Mouse (Mus musculus): Measurements from ENCODE around the gene Arhgef3. TPM values are rescaled to one million over a fixed set of nuclear protein-coding genes. Genes with fewer than 3 reads are reported as not detected.
A peak's percentile ranks its signal among the peaks of the same experiment; 100 is the strongest.
"Not testable (repeated sequence)": the region's sequence is repeated elsewhere in the genome, so short reads cannot be mapped to it uniquely, and the experiment has no call there.

Gene Arhgef3
- total RNA-seq, 2 experiments from 2014 or later, result 8.5 to 20.0 TPM

GRCm38 (mm10) chr14:27234270-27234840 lies 119.7 kb downstream of the Arhgef3 start:
- DNase-seq, result no peak
- intact Hi-C loops (cut with DNase I), result no loop called here

DNA sequence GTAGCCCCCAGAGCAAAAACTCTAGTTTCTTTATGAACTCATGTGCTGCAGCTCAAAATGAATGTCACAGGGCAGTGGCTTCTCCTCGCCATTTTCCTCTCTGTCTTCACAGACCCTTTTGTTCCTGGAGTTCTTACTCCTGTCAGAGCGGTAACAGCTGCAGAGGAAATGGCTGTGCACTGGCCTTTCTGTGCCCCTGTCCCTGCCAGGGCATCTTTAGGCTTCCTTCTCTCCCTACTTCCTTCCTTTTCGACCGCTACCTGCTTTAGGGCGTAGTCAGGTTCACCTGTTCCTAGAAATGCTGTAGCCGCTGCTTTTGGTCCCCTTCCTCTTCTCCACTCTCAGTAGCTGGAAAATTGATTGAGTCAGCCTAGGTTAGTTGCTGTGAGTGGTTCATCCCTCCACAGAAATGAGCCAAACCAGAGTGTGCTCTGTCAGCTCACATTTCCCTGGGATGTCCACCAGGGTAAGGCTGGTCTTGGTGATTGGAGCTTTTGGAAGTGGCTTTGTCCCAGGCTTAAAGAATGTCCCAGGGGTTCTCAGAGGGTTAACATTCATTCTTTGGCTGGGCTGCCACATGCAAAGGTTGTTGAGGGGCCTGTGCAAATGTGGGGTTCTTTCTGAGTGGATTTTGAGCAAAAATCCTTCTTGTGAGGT lies 121.3 kb downstream of the Arhgef3 start:
- TF ChIP-seq CTCF (IDR thresholded peaks at IDR 0.05), result no peak
- DNase-seq, result no peak
- peak overlapping the region; percentile 80; the same call in 1 of the 2 replicates for H3K27ac ChIP-seq
- H3K4me3 ChIP-seq, result no peak overlapping the region
- intact Hi-C loops (cut with DNase I), result no loop called here

More at GRCm38 (mm10) chr14:27234270-27234840, 119.7 kb downstream of the Arhgef3 start:
- TF ChIP-seq CTCF (IDR thresholded peaks at IDR 0.05), result no peak
- Histone ChIP-seq H3K27ac (no peak overlapping the region), H3K4me3 (no peak overlapping the region)

- intact Hi-C loops (cut with DNase I), result no loop called here
- TF ChIP-seq CTCF (IDR thresholded peaks at IDR 0.05), result no peak; the same call in 1 of the 2 replicates
- peak; percentile 55 for DNase-seq
- H3K4me3 ChIP-seq, result peak overlapping the region; percentile 69
- peak overlapping the region; percentile 80 for H3K27ac ChIP-seq
These were observed 123.0 kb downstream of the Arhgef3 start for GRCm38 (mm10) chr14:27237522-27238187.

DNA sequence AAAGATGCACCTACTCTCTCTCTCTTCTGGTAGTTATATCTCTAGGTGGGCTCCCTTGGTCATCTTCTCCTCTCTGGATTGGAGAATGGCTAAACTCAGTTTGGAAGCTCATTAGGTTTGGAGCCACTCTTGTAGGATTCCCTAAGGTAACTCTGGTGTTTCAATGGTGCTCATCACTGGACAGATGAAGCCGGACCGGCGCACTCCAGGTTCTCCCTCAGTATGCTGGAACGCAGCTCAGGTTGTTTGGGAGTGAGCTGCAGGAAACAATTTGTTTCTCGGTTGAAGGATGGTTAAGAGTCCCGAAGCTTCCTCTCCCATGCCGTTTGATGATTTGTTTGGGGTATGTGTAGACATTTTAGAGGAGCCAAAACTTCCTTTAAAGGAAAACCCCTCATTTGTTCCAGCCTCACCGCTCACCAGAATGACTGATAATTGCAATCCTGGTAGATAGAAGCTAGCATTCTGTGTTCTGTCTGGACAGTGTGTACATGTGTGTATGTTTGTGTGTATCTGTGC lies 124.0 kb downstream of the Arhgef3 start:
- peak overlapping the region; percentile 80 for H3K27ac ChIP-seq
- peak overlapping the region; percentile 69 for H3K4me3 ChIP-seq
- TF ChIP-seq CTCF (IDR thresholded peaks at IDR 0.05), result no peak
- intact Hi-C loops (cut with DNase I), result no loop called here
- no peak for DNase-seq

GRCm38 (mm10) chr14:27239551-27240091 lies 124.9 kb downstream of the Arhgef3 start:
- DNase-seq, result no peak
- TF ChIP-seq CTCF (IDR thresholded peaks at IDR 0.05), result no peak
- peak overlapping the region; percentile 80 for H3K27ac ChIP-seq
- H3K4me3 ChIP-seq, result peak overlapping the region; percentile 69
- intact Hi-C loops (cut with DNase I), result no loop called here

DNA sequence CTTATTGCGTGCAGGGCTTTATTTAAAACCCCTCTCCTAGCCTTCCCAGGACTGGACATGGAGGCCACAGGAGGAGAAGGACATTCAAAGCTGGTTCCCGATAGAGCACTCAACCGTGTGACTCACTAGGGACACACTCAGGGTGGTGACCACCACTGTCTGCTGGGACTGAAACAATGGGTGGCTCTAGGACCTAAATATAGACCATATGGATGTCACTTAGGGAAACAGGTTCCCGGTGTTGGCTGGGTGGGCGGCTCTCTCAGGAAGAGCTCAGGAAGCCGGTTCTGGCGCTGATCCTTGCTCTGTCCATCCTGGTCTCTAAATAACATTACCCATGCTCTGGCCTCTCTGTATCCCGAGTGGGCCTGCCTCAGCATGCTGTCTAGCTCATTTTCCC lies 127.6 kb downstream of the Arhgef3 start:
- no peak for TF ChIP-seq CTCF (IDR thresholded peaks at IDR 0.05)
- intact Hi-C loops (cut with DNase I), result no loop called here
- peak overlapping the region; percentile 45 for H3K4me3 ChIP-seq
- DNase-seq, result peak; percentile 32
- H3K27ac ChIP-seq, result peak overlapping the region; percentile 74

DNA sequence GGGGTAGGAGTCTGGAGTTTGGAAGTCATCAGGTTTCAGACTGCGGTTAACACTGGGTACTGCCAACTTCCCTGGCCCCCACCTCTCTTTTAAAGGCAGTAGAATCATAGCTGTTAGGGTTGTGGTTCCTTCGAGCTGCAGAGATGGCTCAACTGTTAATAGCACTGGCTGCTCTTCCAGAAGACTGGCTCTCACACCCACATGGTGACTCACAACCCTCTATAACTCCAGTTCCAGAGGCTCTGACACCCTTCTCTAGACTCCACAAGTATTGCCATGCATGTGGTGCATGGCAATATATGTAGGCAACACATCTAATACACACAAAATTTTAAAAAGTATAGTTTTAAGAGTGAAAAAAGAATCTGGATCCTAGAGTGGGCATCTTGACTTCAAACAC lies 128.1 kb downstream of the Arhgef3 start:
- no peak for TF ChIP-seq CTCF (IDR thresholded peaks at IDR 0.05)
- DNase-seq, result no peak
- no peak overlapping the region; the same call in 1 of the 2 replicates for H3K4me3 ChIP-seq
- H3K27ac ChIP-seq, result peak overlapping the region; percentile 74
- intact Hi-C loops (cut with DNase I), result no loop called here

DNA sequence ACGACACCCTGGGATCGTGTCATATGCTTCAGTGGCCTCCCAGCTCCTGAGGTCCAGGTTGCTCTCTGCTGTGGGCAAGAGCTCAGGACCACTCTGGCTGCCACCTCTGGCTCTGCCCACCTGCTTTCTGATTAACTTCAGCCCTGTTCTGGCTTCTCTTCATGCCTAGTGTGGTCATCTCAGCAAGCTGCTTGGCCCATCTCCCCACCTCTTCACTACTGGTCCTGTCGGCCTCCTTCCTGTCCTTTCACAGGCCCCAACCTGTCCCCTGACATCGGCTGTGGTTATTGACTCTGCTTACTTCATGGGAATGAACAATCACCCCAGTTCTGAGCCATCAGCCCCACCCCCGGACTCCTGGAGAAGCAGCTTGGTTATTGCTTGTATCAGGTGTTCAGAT lies 128.9 kb downstream of the Arhgef3 start:
- TF ChIP-seq CTCF (IDR thresholded peaks at IDR 0.05), result no peak
- no peak for DNase-seq
- Histone ChIP-seq H3K27ac (peak overlapping the region; percentile 74; the same call in 1 of the 2 replicates), H3K4me3 (no peak overlapping the region)
- intact Hi-C loops (cut with DNase I), result no loop called here

DNA sequence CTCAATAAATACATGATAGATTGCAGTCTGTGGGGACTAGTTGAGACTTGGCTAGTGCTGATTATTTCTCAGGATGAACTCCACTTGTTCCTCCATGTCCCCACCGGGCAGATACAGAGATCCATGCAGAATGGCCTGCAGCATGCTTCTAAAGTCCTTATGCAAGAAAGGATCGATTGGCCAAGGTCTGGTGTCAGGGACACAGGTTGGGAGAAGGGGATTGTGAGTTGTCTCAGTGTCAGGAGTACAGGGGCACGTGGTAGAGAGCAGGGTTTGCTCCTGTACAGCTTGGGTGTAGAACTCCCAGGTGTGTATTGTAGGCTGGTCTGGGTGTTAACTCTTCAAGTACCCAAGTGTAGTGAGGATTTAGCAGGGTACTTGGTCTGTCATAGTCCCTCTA lies 130.2 kb downstream of the Arhgef3 start:
- H3K27ac ChIP-seq, result 0 out of 2 replicates have a peak overlapping the region, but pooled peaks have one; percentile 20
- no peak overlapping the region for H3K4me3 ChIP-seq
- TF ChIP-seq CTCF (IDR thresholded peaks at IDR 0.05), result no peak
- intact Hi-C loops (cut with DNase I), result no loop called here
- no peak for DNase-seq

DNA sequence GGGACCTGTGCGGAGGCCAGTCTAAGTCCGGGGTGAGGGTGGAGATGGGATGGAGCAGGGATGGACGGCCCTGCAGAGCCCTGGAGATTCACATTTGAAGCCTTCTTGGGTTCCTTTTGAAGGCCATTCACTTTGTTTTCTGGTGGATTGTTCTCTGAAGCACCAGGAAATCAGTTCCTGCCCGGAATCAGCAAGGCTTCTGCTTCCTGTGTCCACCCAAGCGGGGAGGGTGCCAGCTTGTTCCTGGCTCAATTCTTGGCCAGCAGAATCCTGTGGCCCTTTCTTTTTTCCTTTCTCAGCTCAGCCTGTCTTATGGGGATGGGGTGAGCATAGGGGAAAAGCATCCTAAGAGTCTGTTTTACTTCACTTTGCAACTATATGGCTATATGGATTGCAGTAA lies 131.7 kb downstream of the Arhgef3 start:
- no peak for TF ChIP-seq CTCF (IDR thresholded peaks at IDR 0.05)
- peak overlapping the region; percentile 78 for H3K27ac ChIP-seq
- intact Hi-C loops (cut with DNase I), result no loop called here

DNA sequence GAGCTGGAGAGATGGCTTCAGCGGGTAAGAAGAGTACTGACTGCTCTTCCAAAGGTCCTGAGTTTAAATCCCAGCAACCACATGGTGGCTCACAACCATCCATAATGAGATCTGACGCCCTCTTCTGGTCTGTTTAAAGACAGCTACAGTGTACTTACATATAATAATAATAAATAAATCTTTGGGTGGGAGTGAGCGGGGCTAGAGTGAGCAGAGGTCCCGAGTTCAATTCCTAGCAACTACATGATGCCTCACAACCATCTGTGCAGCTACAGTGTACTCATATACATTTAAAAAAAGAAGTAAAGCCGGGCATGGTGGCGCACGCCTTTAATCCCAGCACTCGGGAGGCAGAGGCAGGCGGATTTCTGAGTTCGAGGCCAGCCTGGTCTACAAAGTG lies 132.2 kb downstream of the Arhgef3 start:
- peak overlapping the region; percentile 78 for H3K27ac ChIP-seq
- DNase-seq; intact Hi-C loops (cut with DNase I); H3K4me3 ChIP-seq: not testable (repeated sequence)

More for the DNA sequence above, 131.7 kb downstream of the Arhgef3 start:
- peak; percentile 52 for DNase-seq
- H3K4me3 ChIP-seq, result no peak overlapping the region; the same call in 1 of the 2 replicates

DNA sequence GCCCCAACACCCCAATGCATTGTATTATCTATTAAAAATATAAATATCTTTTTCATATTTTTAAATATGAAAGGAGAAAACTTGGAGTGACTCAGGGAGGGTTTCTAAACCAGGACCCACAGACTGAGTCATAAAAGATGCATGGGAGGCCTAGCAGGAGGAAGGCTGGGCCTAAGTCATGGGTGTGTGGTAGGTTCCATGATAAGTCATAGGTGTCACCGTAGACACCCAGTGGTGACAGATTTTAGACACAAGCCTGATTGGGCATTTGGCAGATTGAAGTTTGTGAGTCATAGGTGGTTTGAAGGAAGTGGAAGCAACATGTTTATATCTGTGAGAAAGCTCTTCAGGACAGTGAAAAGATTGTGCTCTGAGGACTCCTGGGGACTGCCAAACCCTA lies 134.4 kb downstream of the Arhgef3 start:
- DNase-seq, result no peak
- intact Hi-C loops (cut with DNase I), result no loop called here
- H3K27ac ChIP-seq, result 0 out of 2 replicates have a peak overlapping the region, but pooled peaks have one; percentile 24
- TF ChIP-seq CTCF (IDR thresholded peaks at IDR 0.05), result no peak
- H3K4me3 ChIP-seq, result no peak overlapping the region
